Mouse (Mus musculus): ENCODE results near the gene 1700025B11Rik. TPM values are rescaled to one million over a fixed set of nuclear protein-coding genes. Genes with fewer than 3 reads are reported as not detected.

Gene 1700025B11Rik
- not detected for polyA plus RNA-seq (2021)

DNA sequence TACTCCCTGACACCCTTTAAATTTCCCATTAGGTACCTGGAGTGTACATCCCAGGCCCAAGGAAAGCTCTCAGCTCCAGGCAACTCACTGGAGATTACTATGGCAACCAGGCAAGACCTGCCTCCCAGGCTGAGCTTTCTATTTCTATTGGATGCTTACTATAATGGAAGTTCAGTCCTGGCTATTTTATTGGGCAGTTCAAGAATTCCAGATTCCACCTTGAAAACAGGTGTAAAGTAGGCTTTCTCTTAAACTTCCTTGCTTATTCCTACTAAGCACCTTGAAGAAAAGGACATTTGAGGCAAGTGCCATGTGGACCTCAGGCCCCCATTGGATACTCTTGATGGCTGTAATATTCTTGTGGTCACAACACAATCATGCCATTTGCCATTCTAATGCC, at the start of gene 1700025B11Rik:
Gene 1700025B11Rik, minus strand, starts transcription at position 101 of the 400 bp plus-strand sequence.
- CTCF ChIA-PET, result no interaction called here
- TF ChIP-seq CTCF (IDR thresholded peaks at IDR 0.05), result no peak
- POLR2A ChIA-PET, result no interaction called here
- no peak for DNase-seq (ENCODE audit: low read depth, low spot score)
- H3K27me3 ChIP-seq, result peaks cover 25% of the 10 kb centered on the region
- ATAC-seq, result no peak
- in situ Hi-C loops (cut with MboI; ENCODE audit: low pct_unique_long_range_greater_than_20kb), result no loop called here

DNA sequence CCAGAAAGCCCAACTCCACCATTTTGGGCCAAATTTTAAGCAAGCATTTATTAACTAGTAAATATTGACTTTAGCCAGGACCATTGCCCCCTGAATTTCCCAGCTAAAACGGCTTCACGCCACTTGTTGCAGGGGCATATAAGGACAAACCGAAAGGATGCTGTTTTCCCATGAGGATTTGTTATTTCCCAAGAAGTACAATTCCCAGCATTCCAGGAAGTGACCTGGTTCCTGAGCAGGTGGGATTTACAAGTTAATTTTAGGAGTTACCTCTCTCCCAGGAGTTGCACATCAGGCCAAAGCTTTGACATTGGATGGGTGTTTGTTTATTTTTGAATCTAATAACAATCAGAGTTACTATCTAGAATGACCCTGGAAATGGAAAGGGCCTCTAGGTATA, 44.4 kb upstream of the 1700025B11Rik start:
- no peak for TF ChIP-seq CTCF (IDR thresholded peaks at IDR 0.05)

GRCm38 (mm10) chr15:77598958-77599357, 37.3 kb upstream of the 1700025B11Rik start, which contains the start of gene Gm36245:
Gm36245 (plus strand) TSS chr15:77599258.
- CTCF ChIA-PET, result no interaction called here
- no peak for TF ChIP-seq CTCF (IDR thresholded peaks at IDR 0.05)
- no peak for ATAC-seq
- in situ Hi-C loops (cut with MboI; ENCODE audit: low pct_unique_long_range_greater_than_20kb), result loop anchor here (25.0 kb wide), 1 partner anchor 413 kb away; no protein-coding TSS in a partner anchor
- POLR2A ChIA-PET, result no interaction called here
- no peak for DNase-seq (ENCODE audit: low read depth, low spot score)
- no peaks in the 10 kb centered on the region for H3K27me3 ChIP-seq

More for the DNA sequence above, 44.4 kb upstream of the 1700025B11Rik start:
- peaks cover 8% of the 10 kb centered on the region for H3K27me3 ChIP-seq
- ChIA-PET CTCF (no interaction called here), POLR2A (no interaction called here)
- in situ Hi-C loops (cut with MboI; ENCODE audit: low pct_unique_long_range_greater_than_20kb), result no loop called here
- ATAC-seq (no peak), DNase-seq (ENCODE audit: low read depth, low spot score) (no peak)

GRCm38 (mm10) chr15:77598429-77598828, 36.7 kb upstream of the 1700025B11Rik start:
- ChIA-PET POLR2A (no interaction called here), CTCF (interaction anchor here (1.2 kb wide), 1 partner anchor 56 kb away, joined by 3 read pairs; no protein-coding TSS in a partner anchor)
- no peak for TF ChIP-seq CTCF (IDR thresholded peaks at IDR 0.05)
- no peak for DNase-seq (ENCODE audit: low read depth, low spot score)
- in situ Hi-C loops (cut with MboI; ENCODE audit: low pct_unique_long_range_greater_than_20kb), result loop anchor here (25.0 kb wide), 1 partner anchor 414 kb away; no protein-coding TSS in a partner anchor
- no peak for ATAC-seq
- no peaks in the 10 kb centered on the region for H3K27me3 ChIP-seq

DNA sequence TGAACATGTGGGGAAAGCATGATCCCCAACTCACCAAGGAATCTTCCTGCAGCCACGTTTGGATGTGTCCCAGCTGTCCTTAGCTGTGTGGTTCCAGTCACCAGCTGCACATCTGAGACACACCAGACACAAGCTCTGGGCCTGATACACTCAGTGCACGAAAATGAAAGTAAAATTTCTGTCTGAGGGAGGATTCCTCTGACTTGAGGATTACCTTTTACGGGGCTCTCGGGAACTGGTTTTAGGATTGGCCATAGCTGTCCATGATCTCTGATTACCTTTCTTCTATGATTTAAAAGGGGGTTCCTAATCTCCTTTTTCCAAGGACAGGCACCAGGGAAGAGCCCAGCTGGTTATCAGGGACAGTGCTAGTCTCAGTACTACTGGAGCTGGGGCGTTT, 34.3 kb upstream of the 1700025B11Rik start, which contains the start of gene Apol10b:
Gene Apol10b, minus strand, starts transcription at position 165 of the 400 bp plus-strand sequence.
- CTCF ChIA-PET, result no interaction called here
- in situ Hi-C loops (cut with MboI; ENCODE audit: low pct_unique_long_range_greater_than_20kb), result loop anchor here (25.0 kb wide), 1 partner anchor 416 kb away; no protein-coding TSS in a partner anchor
- ATAC-seq, result no peak
- TF ChIP-seq CTCF (IDR thresholded peaks at IDR 0.05), result no peak
- H3K27me3 ChIP-seq, result no peaks in the 10 kb centered on the region
- POLR2A ChIA-PET, result no interaction called here
- no peak for DNase-seq (ENCODE audit: low read depth, low spot score)

- ATAC-seq, result no peak
- in situ Hi-C loops (cut with MboI; ENCODE audit: low pct_unique_long_range_greater_than_20kb), result loop anchor here (25.0 kb wide), 1 partner anchor 419 kb away; no protein-coding TSS in a partner anchor
- no peak for TF ChIP-seq CTCF (IDR thresholded peaks at IDR 0.05)
- no peaks in the 10 kb centered on the region for H3K27me3 ChIP-seq
- ChIA-PET POLR2A (no interaction called here), CTCF (no interaction called here)
- DNase-seq (ENCODE audit: low read depth, low spot score), result no peak
Observed at GRCm38 (mm10) chr15:77593557-77593956, 31.9 kb upstream of the 1700025B11Rik start.

- no peaks in the 10 kb centered on the region for H3K27me3 ChIP-seq
- POLR2A ChIA-PET, result no interaction called here
- CTCF ChIA-PET, result no interaction called here
- no peak for TF ChIP-seq CTCF (IDR thresholded peaks at IDR 0.05)
- in situ Hi-C loops (cut with MboI; ENCODE audit: low pct_unique_long_range_greater_than_20kb), result loop anchor here (25.0 kb wide), 1 partner anchor 421 kb away; no protein-coding TSS in a partner anchor
- DNase-seq (ENCODE audit: low read depth, low spot score) (no peak), ATAC-seq (no peak)
Observed at GRCm38 (mm10) chr15:77590881-77591280, 29.2 kb upstream of the 1700025B11Rik start.

DNA sequence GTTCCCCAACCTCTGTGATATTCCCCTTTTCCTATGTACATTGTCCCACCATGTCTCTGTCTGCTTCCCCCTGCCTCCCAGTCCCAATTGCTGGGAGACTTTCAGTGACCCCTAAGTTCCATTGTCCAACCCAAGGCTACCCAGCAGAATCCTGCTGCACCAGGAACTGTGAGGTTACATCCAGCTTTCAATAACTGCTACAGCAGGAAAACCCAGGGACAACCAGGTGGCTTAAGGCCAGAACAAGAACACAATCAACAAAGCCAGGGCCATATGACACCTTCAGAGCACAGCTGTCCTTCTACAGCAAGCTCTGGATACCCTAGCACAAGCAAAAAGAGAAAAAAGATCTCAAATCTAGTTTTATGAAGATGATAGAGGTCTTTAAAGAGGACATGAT, 27.3 kb upstream of the 1700025B11Rik start:
- DNase-seq (ENCODE audit: low read depth, low spot score), result no peak
- in situ Hi-C loops (cut with MboI; ENCODE audit: low pct_unique_long_range_greater_than_20kb), result loop anchor here (25.0 kb wide), 1 partner anchor 423 kb away; no protein-coding TSS in a partner anchor
- CTCF ChIA-PET, result no interaction called here
- no peak for TF ChIP-seq CTCF (IDR thresholded peaks at IDR 0.05)
- no peaks in the 10 kb centered on the region for H3K27me3 ChIP-seq
- no peak for ATAC-seq
- POLR2A ChIA-PET, result no interaction called here

DNA sequence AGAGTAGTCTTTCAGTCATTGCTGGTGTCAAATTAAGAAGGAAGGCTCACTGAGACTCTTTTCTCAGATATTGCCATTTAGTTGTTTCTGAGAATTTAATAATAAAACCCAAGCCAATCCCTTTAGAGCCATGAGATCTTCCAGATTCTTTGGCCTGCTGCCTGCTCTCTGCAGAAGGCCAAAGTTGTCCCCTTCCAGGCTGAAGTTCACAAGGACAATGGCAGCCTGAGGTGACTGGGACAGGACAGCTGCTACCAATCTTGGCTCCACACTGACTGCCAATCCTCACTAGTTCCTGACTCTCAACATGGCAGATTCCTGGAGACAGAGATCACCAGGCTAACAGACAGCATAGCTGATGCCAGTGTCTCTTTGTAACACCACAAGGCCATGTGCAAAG, 25.3 kb upstream of the 1700025B11Rik start:
- DNase-seq (ENCODE audit: low read depth, low spot score) (no peak), ATAC-seq (no peak)
- CTCF ChIA-PET, result no interaction called here
- in situ Hi-C loops (cut with MboI; ENCODE audit: low pct_unique_long_range_greater_than_20kb), result loop anchor here (25.0 kb wide), 1 partner anchor 425 kb away; no protein-coding TSS in a partner anchor
- POLR2A ChIA-PET, result no interaction called here
- H3K27me3 ChIP-seq, result no peaks in the 10 kb centered on the region
- TF ChIP-seq CTCF (IDR thresholded peaks at IDR 0.05), result no peak

DNA sequence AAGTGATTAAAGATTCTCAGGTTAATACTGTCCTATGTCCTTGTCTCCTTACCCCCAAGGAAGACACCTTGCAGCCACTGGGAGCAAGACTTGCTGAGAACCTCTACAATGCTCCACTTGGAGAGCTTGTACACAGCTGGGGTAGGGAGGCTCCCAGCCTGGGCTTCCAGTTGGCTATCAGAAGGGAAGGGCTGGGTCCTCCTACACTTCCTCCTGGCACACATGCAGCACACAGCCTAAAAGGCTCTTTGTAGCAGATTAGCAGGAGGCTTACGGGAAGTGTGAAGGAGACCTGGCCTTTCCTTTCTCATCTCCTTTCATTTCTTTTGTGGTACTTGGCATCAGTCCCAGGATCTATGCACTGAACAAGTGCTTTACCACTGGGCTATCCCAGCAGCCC, 20.0 kb upstream of the 1700025B11Rik start:
- TF ChIP-seq CTCF (IDR thresholded peaks at IDR 0.05), result no peak
- in situ Hi-C loops (cut with MboI; ENCODE audit: low pct_unique_long_range_greater_than_20kb), result loop anchor here (25.0 kb wide), 1 partner anchor 431 kb away; no protein-coding TSS in a partner anchor
- DNase-seq (ENCODE audit: low read depth, low spot score) (no peak), ATAC-seq (no peak)
- CTCF ChIA-PET, result no interaction called here
- POLR2A ChIA-PET, result no interaction called here
- peaks cover 5% of the 10 kb centered on the region for H3K27me3 ChIP-seq

- in situ Hi-C loops (cut with MboI; ENCODE audit: low pct_unique_long_range_greater_than_20kb), result loop anchor here (25.0 kb wide), 1 partner anchor 433 kb away; no protein-coding TSS in a partner anchor
- ChIA-PET POLR2A (no interaction called here), CTCF (no interaction called here)
Observed at GRCm38 (mm10) chr15:77579311-77579710, 17.6 kb upstream of the 1700025B11Rik start.

DNA sequence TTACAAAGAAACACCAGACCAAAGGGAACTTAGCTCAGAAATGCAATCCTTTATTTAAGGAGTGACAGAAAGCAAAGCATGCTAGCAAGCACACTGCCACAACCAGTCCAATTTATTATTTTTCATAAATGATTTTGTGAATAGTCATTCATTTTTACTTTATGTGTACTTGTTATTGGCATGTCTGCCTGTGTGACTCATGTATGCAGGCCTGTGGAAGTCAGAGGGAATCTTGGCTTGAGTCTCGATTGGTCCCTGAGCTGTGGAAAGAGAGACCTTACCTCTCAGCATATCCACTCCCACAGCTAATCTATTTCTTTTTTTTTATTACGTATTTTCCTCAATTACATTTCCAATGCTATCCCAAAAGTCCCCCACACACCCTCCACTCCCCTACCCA, 17.1 kb upstream of the 1700025B11Rik start:
- no peak for TF ChIP-seq CTCF (IDR thresholded peaks at IDR 0.05)
- CTCF ChIA-PET, result no interaction called here
- in situ Hi-C loops (cut with MboI; ENCODE audit: low pct_unique_long_range_greater_than_20kb), result loop anchor here (25.0 kb wide), 1 partner anchor 434 kb away; no protein-coding TSS in a partner anchor
- POLR2A ChIA-PET, result no interaction called here
- DNase-seq (ENCODE audit: low read depth, low spot score) (no peak), ATAC-seq (no peak)
- peaks cover 5% of the 10 kb centered on the region for H3K27me3 ChIP-seq

More at GRCm38 (mm10) chr15:77579311-77579710, 17.6 kb upstream of the 1700025B11Rik start:
- TF ChIP-seq CTCF (IDR thresholded peaks at IDR 0.05), result no peak
- no peak for ATAC-seq
- H3K27me3 ChIP-seq, result peaks cover 5% of the 10 kb centered on the region
- DNase-seq (ENCODE audit: low read depth, low spot score), result no peak
